Mouse (Mus musculus) skeletal muscle tissue, adult 2 months (tissue): ENCODE results near the gene Nek10.
"Not testable (repeated sequence)": the region's sequence is repeated elsewhere in the genome, so short reads cannot be mapped to it uniquely, and the experiment has no call there.

Experiments used
- DNase-seq: peaks from one replicate; pipeline ENCODE4 v3.0.0-alpha.2; 2012; ENCODE audit warnings: low read depth, low spot score

The Nek10 gene

DNA sequence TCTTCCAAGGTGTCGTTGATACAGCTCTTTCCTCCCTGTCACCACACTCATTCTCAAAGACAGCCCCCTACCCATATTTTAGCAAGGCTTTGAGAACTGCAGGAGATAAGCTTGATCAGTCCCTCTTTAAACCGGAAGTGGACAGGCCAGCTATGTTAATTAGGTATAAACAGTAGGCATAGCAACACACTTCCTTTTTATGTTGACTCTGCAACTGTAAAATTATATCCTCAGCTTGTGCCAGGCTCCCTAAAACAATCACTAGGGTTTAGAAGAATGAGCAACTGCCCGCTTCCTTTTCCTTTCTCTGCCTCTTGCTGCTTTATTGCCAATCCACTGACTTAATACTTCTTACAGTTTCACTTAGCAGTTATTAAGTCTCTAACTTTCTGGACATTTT, 67.2 kb downstream of the Nek10 start:
- no peak for DNase-seq

DNA sequence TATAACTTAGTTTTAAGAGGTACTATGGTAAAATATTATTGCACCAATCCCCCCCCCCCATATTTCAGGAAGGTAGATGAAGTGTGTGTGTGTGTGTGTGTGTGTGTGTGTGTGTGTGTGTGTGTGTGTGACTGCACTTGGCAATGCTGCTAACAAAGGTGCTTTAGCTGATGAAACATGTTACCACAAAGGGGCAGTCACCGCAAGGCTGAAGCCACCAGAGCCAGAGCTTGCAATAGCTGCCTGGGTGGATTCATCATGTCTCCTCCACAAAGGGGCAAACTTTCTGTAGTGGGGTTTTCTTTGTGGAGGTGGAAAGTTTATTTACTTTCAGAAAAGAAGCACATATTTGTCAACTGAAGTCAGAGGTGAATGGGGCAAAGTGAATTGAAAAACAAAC, 67.9 kb downstream of the Nek10 start:
- DNase-seq = no peak

GRCm38 (mm10) chr14:14871700-14872099, 68.5 kb downstream of the Nek10 start:
- DNase-seq = no peak

GRCm38 (mm10) chr14:14893932-14894652, 90.9 kb downstream of the Nek10 start:
- no peak for DNase-seq

DNA sequence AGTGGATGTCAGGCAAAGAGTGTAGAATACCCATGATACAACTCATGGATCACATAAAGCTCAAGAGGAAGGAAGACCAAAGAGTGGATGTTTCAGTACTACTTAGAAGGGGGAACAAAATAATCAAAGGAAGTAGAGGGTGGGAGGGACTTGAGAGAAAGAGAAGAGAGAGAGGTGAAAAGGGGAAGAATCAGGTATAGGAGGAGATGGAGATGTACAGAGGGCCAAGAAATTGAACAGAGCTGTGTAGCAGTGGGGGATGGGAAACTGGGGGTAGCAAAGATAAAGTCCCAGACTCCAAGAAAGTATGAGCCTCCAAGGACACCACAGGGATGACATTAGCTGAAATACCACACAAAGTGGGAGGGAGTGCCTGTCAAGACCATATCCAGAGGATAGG, 91.6 kb downstream of the Nek10 start:
- DNase-seq = no peak

DNA sequence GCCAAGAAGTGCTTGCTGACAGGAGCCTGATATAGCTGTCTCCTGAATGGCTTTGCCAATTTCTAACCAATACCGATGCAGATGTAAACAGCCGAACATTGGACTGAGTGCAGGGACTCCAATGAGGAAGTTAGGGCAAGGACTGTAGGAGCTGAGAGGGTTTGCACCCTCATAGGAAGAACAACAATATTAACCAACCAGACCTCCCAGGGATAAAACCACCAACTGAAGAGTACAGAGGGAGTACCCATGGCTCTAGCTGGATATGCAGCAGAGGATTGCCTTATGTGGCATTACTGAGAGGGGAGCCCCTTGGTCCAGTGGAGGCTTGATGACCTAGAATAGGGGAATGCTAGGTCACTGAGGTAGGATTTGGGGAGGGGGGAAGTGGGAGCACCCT, 92.1 kb downstream of the Nek10 start:
- no peak for DNase-seq

DNA sequence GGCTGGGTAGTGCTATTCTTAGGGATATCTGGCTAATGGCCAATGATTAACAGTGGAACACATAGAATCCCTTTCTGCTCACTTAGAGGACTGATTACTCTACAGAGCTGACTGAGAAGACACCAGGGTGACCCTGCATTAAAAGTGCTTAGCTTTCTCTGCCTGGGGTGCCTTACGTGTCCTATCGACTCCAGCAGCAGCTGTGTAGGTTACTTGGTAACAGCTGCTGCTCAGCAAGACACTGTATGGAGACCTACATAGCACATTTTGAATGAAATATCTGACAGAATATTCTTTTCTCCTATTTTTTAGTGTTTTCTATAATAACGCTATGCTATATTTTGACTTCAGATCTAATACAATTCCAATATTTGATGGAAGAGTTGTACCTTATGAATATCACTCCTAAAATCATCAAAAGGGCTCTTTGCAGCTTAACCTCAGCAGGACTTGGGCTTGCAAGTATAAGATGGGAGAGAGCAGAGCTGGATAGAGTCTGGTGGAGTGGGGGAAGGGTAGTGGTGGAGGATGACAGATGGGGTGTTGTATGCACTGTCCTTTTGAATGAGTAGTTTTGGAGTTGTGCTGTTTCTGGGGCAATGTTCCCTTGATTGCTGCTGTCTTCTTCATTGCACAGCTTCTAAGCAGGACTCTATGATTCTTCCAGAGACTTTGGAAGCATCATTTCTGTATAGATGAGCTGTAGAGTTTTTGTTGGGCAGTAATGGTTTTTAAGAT, 93.4 kb downstream of the Nek10 start:
- DNase-seq = no peak

DNA sequence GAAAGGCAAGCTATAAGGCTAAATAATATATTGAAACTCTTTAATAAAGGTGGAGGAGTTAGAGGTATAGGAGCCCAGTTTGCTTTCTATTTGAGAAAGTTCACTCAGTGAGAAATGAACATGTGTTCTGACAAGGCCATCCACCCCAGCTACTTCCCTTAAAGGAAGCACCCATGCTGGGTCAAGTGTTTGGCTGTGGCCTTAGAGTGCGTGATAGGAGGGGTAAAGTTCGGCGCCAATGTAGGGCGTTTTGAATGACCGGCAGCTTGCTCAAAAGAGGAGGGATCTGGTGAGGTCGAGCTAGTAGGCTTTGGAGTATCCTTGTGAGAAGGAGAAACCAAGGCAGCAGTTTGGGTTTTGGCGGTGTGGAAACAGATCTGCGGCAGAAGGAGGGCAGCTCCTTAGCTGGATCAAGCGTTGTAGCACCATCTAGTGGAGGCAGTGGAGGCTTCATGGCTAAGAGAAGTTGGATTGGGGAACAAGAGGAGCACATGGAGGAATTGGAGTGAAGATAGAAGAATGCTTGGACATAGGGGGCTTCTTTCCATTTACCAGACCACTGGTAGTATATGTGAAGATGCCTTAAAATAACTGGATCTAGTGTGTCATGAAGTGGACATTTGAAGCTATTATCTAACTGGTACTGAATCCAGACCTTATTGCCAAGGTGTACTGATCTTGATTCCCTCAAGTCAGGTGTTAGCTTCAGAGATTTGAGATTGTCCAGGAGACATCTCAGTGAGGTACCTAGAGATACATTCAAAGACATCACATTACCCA, 101.7 kb downstream of the Nek10 start:
- peak; percentile 53 for DNase-seq

GRCm38 (mm10) chr14:14905530-14905852, 102.3 kb downstream of the Nek10 start:
- no peak for DNase-seq

GRCm38 (mm10) chr14:14925615-14926014, 122.4 kb downstream of the Nek10 start:
- no peak for DNase-seq

DNA sequence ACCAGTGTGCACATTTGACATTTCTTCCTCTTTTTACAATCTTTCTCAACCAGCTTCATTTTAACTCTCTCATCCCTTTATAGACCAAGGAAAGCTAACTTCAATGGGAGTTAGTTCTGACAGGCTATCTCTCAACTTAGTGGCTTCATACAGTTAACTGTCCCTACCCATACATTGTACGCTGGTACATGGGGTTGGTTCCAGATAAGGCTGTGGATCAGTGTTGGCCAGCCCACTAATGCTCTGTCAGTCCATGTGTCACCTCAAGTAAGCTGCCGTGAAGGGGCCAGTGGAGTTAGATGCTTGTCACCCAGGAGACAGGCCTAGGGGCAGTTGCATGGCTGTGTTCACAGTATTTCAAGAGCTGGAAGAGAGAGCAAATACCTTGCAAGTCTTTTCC, 124.3 kb downstream of the Nek10 start:
- DNase-seq = no peak

DNA sequence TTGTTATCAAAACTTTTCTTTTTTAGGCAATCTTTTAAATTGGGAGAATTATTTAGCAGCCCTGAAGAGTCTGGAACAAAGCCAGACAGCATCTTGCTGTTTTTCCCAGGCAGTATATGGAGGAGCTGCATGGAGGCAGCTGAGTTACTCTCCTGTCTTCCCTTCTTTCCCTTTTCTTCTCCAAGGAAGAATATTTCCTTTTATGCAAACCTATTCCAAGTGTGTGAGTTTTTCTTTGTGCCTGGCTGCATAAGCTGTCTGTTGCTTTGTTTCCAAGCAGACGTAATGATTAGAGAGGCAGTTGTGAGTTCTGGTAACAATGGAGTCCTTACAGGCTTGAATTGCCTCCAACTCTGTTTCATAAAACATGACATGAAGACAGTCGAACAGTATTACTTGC, 131.8 kb downstream of the Nek10 start:
- no peak for DNase-seq

- no peak for DNase-seq
Measured at GRCm38 (mm10) chr14:14945930-14946329, 142.7 kb downstream of the Nek10 start.

DNA sequence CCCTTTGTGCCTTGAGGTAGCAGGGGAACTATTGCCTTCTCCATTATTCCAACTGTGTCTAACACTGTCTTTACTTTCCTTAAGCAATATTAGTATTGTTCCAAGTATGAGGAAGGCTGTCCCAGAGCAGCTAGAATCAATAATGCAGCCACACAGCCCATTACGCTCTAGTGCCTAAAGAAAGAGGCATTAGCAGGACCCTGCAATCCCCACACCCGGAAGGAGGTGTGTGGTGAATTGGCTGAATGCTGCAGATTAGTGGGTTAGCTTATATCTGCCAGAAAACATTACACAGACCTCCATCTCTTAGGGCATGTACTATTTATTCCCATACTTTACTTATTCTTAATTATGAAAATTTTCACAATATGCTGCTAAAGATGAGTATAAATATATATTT, 145.8 kb downstream of the Nek10 start:
- DNase-seq = no peak

DNA sequence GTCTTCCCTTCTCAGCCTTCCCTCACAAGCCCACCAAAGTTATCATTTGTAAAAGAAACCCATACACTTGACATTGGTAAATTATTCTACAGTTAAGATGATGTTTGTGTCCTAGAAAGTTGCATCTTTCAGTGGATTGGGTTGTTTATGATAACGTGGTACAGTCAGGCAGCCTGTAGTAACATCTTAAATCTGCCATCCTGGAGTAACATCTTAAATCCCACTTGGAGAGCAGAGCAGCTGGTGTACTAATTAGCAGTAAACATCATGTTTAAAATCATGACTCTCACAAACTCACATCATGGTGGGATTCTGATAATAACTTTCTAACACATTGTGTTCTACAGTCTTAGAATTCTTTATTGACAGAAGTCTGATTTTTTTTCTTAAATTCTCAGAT, 148.6 kb downstream of the Nek10 start:
- no peak for DNase-seq

DNA sequence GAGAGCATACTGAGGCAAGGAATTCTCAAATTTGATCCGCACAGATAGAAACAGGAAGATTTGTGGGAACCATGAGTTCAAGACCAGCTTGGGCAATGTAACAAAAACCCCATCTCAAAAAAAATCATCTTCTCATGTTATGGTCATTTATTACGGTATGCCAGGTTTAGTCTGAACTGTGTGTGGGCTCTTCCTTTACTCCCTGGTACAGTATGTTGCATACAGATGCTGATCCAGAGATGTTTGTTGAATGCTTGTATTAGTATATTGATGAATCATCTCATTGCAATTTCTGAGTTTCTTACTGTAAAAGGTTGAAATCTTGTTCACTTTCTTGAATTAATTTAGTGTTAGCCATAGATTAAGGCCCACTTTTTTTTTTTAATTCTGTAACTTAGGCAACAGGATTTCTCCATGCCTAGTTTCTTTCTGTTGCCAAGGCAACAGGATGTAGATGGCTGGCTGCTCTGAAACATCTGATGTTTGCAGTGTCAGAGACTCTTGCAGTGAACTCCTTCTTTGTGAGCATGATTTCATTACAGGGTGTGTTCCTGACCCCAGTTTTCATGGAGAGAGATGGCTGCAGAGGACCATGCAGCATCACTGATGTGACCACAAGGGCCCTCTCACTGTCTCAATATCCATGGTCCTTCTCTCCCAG, 156.7 kb downstream of the Nek10 start:
- DNase-seq = no peak

- no peak for DNase-seq
Measured at GRCm38 (mm10) chr14:14960441-14960988, 157.3 kb downstream of the Nek10 start.

GRCm38 (mm10) chr14:14970633-14971032, 167.4 kb downstream of the Nek10 start:
- DNase-seq = no peak

GRCm38 (mm10) chr14:14971056-14971455, 167.8 kb downstream of the Nek10 start:
- no peak for DNase-seq

DNA sequence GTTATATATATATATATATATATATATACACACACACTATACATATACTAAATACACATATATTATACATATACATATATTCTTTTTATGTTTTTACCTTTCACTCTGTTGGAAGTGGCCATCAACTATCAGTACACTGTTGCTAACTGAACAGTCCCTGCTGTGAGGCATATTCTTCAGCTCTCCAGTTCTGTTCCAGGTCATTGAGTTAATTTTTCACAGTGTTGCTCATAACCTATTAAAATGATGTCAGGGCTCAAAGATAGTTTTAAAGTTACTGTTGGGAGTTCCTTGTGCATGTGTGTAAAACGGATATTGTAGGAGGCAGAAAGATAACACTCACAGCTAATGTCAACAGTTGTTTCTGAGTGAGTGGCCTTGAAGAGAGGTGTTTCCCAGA, 170.9 kb downstream of the Nek10 start:
- DNase-seq = no peak

- DNase-seq = not testable (repeated sequence)
Measured at GRCm38 (mm10) chr14:14984106-14984505, 180.9 kb downstream of the Nek10 start.
